Mouse (Mus musculus) hindbrain, embryonic 10.5 days (tissue): ENCODE results near the gene Rxra. TPM values are rescaled to one million over a fixed set of nuclear protein-coding genes. Genes with fewer than 3 reads are reported as not detected.

Experiments used
- DNase-seq: peaks from one replicate; pipeline ENCODE4 v3.0.0-alpha.2; 2017; ENCODE audit warnings: low spot score
- H3K27ac ChIP-seq: fragments of 300-500 bp; sonication (generic); 2 replicates; pipeline ENCODE4 v1.5.1; 2016; ENCODE audit warnings: mild to moderate bottlenecking, moderate library complexity
- H3K27me3 ChIP-seq: fragments of 300-500 bp; sonication (generic); 2 replicates; pipeline ENCODE4 v1.6.1; 2016; ENCODE audit warnings: mild to moderate bottlenecking; ENCODE audit not compliant: poor library complexity, insufficient read depth, severe bottlenecking
- H3K36me3 ChIP-seq: fragments of 300-500 bp; sonication (generic); 2 replicates; pipeline ENCODE4 v1.6.1; 2016; ENCODE audit warnings: mild to moderate bottlenecking, moderate library complexity
- H3K4me1 ChIP-seq: fragments of 300-500 bp; sonication (generic); replicated peaks from 2 replicates; pipeline ENCODE4 v1.6.1; 2016; ENCODE audit warnings: mild to moderate bottlenecking
- H3K4me3 ChIP-seq: fragments of 300-500 bp; sonication (generic); 2 replicates; pipeline ENCODE4 v1.5.1; 2016; ENCODE audit warnings: mild to moderate bottlenecking, moderate library complexity
- H3K9me3 ChIP-seq: fragments of 300-500 bp; sonication (generic); 2 replicates; pipeline ENCODE4 v1.6.1; 2016; ENCODE audit warnings: mild to moderate bottlenecking, moderate library complexity
- WGBS: fragments of 180-500 bp; shearing (Covaris S2); methylation state at CpG from one replicate; pipeline ENCODE4 v1.1.7; 2016; 5-methylcytosine and 5-hydroxymethylcytosine counted together
- polyA plus RNA-seq: library from polyadenylated mRNA; unstranded; fragments of >200 nt; fragmentation: Nextera tagmentation; extraction: Ambion mirVana; gene quantifications from 2 replicates; pipeline ENCODE4 v1.2.1, GENCODE M21; 2016

The Rxra gene
- polyA plus RNA-seq, 1 experiment from 2014 or later: 10.3 TPM

DNA sequence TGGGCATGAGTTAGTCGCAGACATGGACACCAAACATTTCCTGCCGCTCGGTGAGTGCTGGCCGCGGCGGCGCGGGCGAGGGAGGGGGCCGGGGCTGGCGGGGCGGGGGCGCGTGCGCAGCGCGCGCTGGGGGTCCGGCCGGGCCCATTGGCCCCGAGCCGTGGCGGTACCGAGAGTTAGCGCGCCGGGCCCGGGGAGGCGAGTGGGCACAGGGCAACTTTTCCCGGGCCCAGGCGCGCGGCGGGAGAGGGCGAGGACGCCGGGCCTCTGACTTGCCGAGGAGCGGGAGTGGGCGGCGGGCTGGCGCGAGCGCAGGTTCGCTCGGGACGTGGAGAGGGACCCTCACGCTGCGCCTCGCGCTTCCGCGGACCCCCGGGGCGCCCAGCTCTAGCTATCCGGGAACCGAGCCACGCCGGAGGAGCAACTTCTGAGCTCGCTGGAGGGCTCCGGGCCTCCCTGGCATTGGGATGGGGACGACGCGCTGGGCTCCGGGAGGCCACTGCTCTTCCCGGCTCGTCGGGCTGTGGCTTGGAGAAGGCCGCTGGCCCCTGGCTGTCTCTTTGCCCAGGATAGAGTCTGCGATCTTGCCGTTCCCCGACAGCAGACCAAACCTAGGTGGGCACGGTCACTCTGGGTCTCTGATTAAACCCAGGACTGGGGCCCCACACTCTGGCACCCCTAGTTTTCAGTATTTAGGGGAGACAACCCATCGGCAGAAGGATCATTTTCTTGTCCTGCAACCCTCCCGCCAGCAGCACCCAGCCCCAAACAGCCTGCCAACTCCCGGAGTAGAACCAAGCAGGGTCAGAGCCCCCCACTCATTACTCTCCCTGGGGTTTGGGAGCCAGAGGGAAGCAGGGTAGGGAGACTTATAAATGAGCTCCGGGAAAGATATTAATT is 1.4 kb downstream of the Rxra start:
- Histone ChIP-seq H3K9me3 (no peaks in the 10 kb centered on the region), H3K4me1 (peaks cover 83% of the 10 kb centered on the region), H3K4me3 (peak overlapping the region; percentile 93), H3K27ac (peak overlapping the region; percentile 97), H3K27me3 (peaks cover 27% of the 10 kb centered on the region), H3K36me3 (no peaks in the 10 kb centered on the region)
- WGBS: under 1% methylated on average over 77 of the region's 77 CpGs
- DNase-seq: peak; percentile 67

- peak overlapping the region; percentile 97 for H3K27ac ChIP-seq
- no peaks in the 10 kb centered on the region for H3K9me3 ChIP-seq
- H3K27me3 ChIP-seq: peaks cover 20% of the 10 kb centered on the region
- H3K4me1 ChIP-seq: peaks cover 89% of the 10 kb centered on the region
- H3K36me3 ChIP-seq: no peaks in the 10 kb centered on the region
- H3K4me3 ChIP-seq: peak overlapping the region; percentile 93
- WGBS: 19% methylated on average over 4 of the region's 4 CpGs
- no peak for DNase-seq
Observed at GRCm38 (mm10) chr2:27678331-27678730, 2.1 kb downstream of the Rxra start.

DNA sequence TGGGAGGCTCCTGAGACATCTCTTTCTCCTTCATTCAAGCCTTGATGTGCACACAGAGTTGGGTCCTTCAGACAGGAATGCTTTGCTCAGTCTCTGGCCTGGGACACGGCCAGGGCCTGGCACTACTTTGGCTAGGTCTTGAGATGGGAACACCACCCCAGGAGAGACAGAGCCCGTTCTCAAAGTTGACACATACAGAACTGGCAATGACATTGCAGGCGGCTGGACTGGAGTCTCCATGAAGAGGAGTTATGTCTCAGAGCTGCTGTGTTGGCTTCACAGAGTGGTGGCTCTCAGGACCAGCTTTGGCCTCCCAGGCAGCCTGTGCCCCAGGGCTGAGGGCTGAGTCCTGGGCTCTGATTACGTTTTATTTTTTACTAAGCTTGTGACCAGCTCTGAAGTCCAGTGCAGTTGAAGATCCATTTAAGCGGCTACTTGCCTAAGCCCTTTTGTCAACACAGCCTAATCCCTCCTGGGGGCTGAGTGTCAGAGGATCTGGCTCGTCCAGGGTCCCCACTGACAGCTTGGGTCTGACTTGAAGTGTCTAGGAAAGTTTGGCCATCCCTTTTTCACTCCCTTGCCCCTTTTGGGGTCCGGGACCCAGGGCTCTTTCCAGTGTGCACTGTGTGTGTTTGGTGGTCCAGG is 2.7 kb downstream of the Rxra start:
- WGBS: 30% methylated on average over 7 of the region's 7 CpGs
- peak overlapping the region; percentile 97 for H3K27ac ChIP-seq
- DNase-seq: no peak
- peaks cover 92% of the 10 kb centered on the region for H3K4me1 ChIP-seq
- no peaks in the 10 kb centered on the region for H3K36me3 ChIP-seq
- peaks cover 16% of the 10 kb centered on the region for H3K27me3 ChIP-seq
- no peaks in the 10 kb centered on the region for H3K9me3 ChIP-seq
- H3K4me3 ChIP-seq: peak overlapping the region; percentile 93

DNA sequence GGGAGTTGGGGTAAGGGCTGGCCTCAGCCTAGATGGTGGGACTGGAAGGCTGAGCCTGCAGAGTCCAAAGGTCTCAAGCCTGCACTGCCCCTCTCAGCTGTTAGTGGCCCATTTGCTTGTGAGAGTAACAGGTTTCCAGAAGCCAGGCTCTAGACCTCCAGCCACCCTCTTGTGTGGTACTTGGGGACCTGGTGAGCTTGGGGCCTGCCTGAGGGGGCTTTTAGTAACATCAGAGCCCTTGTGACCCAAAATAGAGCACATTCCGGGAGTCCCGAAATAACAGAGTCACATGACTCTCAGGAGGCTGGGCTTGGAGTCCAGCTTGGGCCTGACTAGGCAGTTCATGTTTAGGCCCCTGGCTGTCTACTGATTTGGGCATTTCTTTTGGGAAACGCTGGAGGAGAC is 3.4 kb downstream of the Rxra start:
- 14% methylated on average over 3 of the region's 3 CpGs for WGBS
- H3K27ac ChIP-seq: peak overlapping the region; percentile 97

GRCm38 (mm10) chr2:27680058-27680457 is 3.8 kb downstream of the Rxra start:
- WGBS: 61% methylated on average over 6 of the region's 6 CpGs
- Histone ChIP-seq H3K4me3 (peak overlapping the region; percentile 93), H3K36me3 (no peaks in the 10 kb centered on the region), H3K4me1 (peaks cover 94% of the 10 kb centered on the region), H3K9me3 (no peaks in the 10 kb centered on the region), H3K27ac (peak overlapping the region; percentile 97), H3K27me3 (peaks cover 5% of the 10 kb centered on the region)
- no peak for DNase-seq

More for the DNA sequence above, 3.4 kb downstream of the Rxra start:
- peak overlapping the region; percentile 93 for H3K4me3 ChIP-seq
- H3K27me3 ChIP-seq: peaks cover 9% of the 10 kb centered on the region
- no peaks in the 10 kb centered on the region for H3K36me3 ChIP-seq
- no peak for DNase-seq
- peaks cover 92% of the 10 kb centered on the region for H3K4me1 ChIP-seq
- no peaks in the 10 kb centered on the region for H3K9me3 ChIP-seq

DNA sequence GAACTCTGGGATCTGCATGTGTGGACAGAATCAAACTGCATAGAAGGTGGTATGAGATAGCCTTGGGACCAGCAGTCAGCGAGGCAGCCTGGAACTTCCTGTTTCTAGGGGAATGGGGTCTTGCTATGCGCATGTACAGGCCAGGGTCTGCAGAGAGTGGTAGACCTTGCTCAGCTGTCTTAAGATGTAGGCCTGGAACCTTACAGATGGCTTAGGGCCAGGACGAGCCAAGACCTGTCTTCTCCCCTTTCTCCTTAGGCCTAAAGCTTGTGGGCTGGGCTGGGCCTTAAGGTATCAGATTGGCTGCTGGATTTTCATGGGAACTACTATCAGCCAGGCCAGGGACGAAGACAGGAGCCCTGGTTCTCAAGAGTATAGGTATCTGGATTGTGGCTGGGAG is 4.4 kb downstream of the Rxra start:
- DNase-seq: no peak
- H3K36me3 ChIP-seq: no peaks in the 10 kb centered on the region
- 83% methylated on average over 4 of the region's 4 CpGs for WGBS
- no peaks in the 10 kb centered on the region; the same call in none of the 2 replicates for H3K27me3 ChIP-seq
- H3K27ac ChIP-seq: peak overlapping the region; percentile 97
- no peaks in the 10 kb centered on the region for H3K9me3 ChIP-seq
- peaks cover 91% of the 10 kb centered on the region for H3K4me1 ChIP-seq
- peak overlapping the region; percentile 93; the same call in 1 of the 2 replicates for H3K4me3 ChIP-seq

DNA sequence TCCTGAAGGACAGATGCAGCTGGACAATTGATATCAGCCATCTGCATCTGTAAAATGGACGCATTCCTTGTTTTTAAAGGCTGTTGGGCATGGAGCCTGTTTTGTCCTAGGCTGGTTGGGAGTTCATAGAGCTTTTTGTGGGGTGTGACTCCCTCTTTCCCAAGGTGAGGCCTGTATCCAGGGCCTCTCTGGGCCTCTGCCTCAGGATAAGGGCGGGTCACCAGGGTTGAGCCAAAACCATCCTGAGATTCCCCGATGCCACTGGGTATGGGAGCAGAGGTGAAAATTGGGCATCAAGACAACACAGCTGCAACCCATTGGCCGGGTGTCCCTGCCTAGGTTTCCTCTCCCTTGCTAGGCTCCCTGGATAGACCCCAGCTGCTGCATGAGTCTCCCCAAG is 5.2 kb downstream of the Rxra start:
- H3K27ac ChIP-seq: peak overlapping the region; percentile 64; the same call in 1 of the 2 replicates
- WGBS: 77% methylated on average over 4 of the region's 4 CpGs

DNA sequence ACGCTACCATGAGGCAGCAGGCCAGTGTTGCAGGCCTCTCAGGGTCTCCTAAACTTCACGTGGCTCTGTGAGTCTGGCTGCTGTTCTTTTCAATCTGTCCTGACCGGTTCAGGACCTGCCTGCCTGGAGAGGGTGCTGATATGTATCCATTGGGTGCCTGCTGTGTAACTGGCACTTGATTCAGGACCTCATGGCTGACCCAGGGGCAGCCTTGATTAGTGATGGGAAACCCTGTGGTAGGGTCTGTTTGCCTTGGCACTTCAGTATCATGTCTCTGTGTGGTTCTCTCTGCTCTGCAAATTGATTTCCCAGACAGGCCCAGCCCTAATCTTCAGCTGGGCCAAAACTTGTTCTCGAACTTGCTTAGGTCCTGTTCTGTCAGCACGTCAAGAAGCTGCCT is 5.9 kb downstream of the Rxra start:
- 62% methylated on average over 5 of the region's 5 CpGs for WGBS
- no peak for DNase-seq
- peak overlapping the region; percentile 64 for H3K27ac ChIP-seq
- H3K36me3 ChIP-seq: no peaks in the 10 kb centered on the region
- no peak overlapping the region for H3K4me3 ChIP-seq
- H3K9me3 ChIP-seq: no peaks in the 10 kb centered on the region
- peaks cover 88% of the 10 kb centered on the region for H3K4me1 ChIP-seq
- no peaks in the 10 kb centered on the region; the same call in 1 of the 2 replicates for H3K27me3 ChIP-seq

More for the DNA sequence above, 5.2 kb downstream of the Rxra start:
- Histone ChIP-seq H3K27me3 (no peaks in the 10 kb centered on the region; the same call in 1 of the 2 replicates), H3K4me3 (no peak overlapping the region), H3K9me3 (no peaks in the 10 kb centered on the region), H3K4me1 (peaks cover 85% of the 10 kb centered on the region), H3K36me3 (no peaks in the 10 kb centered on the region)
- no peak for DNase-seq

DNA sequence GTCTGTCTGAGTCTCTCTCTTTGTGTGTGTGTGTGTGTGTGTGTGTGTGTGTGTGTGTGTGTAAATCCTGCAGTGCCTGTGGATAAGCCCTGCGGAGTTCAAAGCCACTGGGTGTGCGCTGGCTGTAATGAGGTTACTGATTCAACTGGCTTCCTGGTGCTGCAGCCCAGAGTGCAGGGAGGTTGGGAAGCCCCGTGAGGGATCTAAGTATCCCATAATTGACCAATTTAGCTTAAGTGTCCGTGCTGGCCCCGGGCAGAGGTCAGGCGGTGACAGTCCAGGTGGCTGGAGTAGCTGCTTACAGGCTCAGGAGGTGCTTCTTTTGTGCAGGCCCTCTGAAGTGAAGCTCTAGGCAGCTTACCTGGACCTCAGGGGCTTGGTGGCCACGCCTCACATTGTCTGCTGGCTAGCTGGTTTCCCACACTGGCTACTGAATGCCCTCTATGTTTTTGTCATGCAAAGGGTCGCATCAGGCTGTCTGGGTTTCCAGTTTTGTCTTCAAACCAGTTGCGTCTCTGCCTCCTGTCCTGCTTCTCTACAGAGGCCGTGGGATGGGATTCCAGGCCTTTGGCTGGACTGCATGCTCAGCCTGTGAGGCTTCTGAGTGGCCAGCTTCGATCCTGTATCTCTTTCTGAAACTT is 7.9 kb downstream of the Rxra start:
- Histone ChIP-seq H3K36me3 (no peaks in the 10 kb centered on the region), H3K27ac (peak overlapping the region; percentile 79), H3K4me3 (no peak overlapping the region), H3K4me1 (peaks cover 88% of the 10 kb centered on the region), H3K9me3 (no peaks in the 10 kb centered on the region), H3K27me3 (no peaks in the 10 kb centered on the region; the same call in 1 of the 2 replicates)
- DNase-seq: no peak
- 31% methylated on average over 11 of the region's 11 CpGs for WGBS

DNA sequence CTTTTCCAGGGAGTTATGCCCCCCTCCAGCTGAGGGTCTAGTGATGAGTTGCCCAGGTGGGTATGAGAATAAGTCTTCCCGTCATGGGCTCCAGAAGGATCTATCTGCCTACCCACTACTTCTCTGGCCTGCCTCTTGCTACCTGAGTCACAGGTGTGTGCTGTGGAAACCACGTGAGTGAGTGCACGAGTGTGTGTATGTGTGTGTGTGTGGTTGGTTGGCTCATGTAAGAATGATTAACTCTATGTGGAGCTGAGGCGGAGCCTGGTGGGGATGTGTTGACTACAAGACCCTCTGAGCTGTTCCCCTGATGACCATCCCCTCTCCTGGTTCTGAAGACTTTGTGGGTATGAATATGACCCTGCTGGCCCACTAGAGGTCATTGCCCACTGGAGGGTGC is 9.7 kb downstream of the Rxra start:
- Histone ChIP-seq H3K4me1 (peaks cover 82% of the 10 kb centered on the region), H3K4me3 (no peak overlapping the region), H3K27ac (no peak overlapping the region), H3K9me3 (no peaks in the 10 kb centered on the region), H3K36me3 (no peaks in the 10 kb centered on the region), H3K27me3 (no peaks in the 10 kb centered on the region; the same call in 1 of the 2 replicates)
- DNase-seq: no peak
- 93% methylated on average over 4 of the region's 4 CpGs for WGBS

GRCm38 (mm10) chr2:27686335-27686734 is 10.1 kb downstream of the Rxra start:
- Histone ChIP-seq H3K36me3 (no peaks in the 10 kb centered on the region), H3K4me1 (peaks cover 82% of the 10 kb centered on the region), H3K27ac (no peak overlapping the region), H3K4me3 (no peak overlapping the region), H3K9me3 (no peaks in the 10 kb centered on the region), H3K27me3 (no peaks in the 10 kb centered on the region; the same call in 1 of the 2 replicates)
- WGBS: 96% methylated on average over 2 of the region's 2 CpGs
- no peak for DNase-seq

DNA sequence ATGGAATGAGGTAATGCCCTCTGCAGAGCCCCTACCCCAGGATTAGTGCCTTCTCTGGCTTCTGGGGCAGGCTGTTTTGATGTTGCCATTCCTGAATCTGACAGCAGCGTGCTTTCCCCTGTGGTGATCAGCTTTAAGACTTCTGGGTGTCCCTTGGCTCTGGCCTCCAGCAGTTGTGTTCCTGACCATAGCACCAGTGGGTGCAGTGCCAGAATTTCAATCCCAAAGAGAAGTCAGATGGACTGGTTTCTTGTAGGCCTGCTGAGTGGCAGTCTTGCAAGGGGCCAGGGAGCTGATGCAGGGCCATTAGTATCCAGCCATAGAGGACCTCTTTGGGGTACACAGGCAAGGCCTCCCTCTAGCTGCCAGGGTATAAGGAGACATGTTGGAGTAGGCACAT is 10.8 kb downstream of the Rxra start:
- H3K4me3 ChIP-seq: no peak overlapping the region
- H3K36me3 ChIP-seq: no peaks in the 10 kb centered on the region
- H3K27me3 ChIP-seq: no peaks in the 10 kb centered on the region; the same call in 1 of the 2 replicates
- no peak overlapping the region for H3K27ac ChIP-seq
- no peaks in the 10 kb centered on the region for H3K9me3 ChIP-seq
- no peak for DNase-seq
- 62% methylated on average over 1 of the region's 1 CpGs for WGBS
- peaks cover 82% of the 10 kb centered on the region for H3K4me1 ChIP-seq
